Mouse (Mus musculus) myocyte (in vitro differentiated cells): ENCODE measurements at regions not wholly inside any gene's neighbourhood (a gene's known extent, or its start where the extent isn't known, plus 50 kb on each side); places are given as distances from the start of the nearest gene placed in this dataset.
"Not testable (repeated sequence)": the region's sequence is repeated elsewhere in the genome, so short reads cannot be mapped to it uniquely, and the experiment has no call there.

Experiments
- CEBPB ChIP-seq: IDR thresholded peaks from 2 replicates; pipeline ENCODE4 v1.6.1; 2011; ENCODE audit warnings: mild to moderate bottlenecking, moderate library complexity; ENCODE audit not compliant: poor library complexity, insufficient read depth, severe bottlenecking
- E2F4 ChIP-seq: IDR thresholded peaks from one replicate; pipeline ENCODE4 v1.6.1; 2011; ENCODE audit warnings: mild to moderate bottlenecking, control low read depth, moderate library complexity; ENCODE audit not compliant: insufficient read depth
- MAX ChIP-seq: IDR thresholded peaks from one replicate; pipeline ENCODE4 v1.6.1; 2011; ENCODE audit warnings: low read depth, mild to moderate bottlenecking, control low read depth
- MYOD1 ChIP-seq, 3 experiments: IDR thresholded peaks; one replicate each; pipeline ENCODE4 v1.6.1; 2011; ENCODE audit warnings: control low read depth in 2 of 3, low read depth in 2 of 3, mild to moderate bottlenecking in 2 of 3, moderate library complexity in 1 of 3; ENCODE audit not compliant: insufficient read length in 2 of 3, control insufficient read depth in 1 of 3
- POLR2A ChIP-seq: IDR thresholded peaks from one replicate; pipeline ENCODE4 v1.6.1; 2011; ENCODE audit warnings: low read depth, mild to moderate bottlenecking, control low read depth, moderate library complexity; ENCODE audit not compliant: insufficient read length
- POLR2AphosphoS2 ChIP-seq: IDR thresholded peaks from one replicate; pipeline ENCODE4 v1.6.1; 2011; ENCODE audit warnings: low read depth, control low read depth; ENCODE audit not compliant: insufficient read length
- REST ChIP-seq: IDR thresholded peaks from one replicate; pipeline ENCODE4 v1.6.1; 2011; ENCODE audit warnings: mild to moderate bottlenecking, control low read depth, moderate library complexity; ENCODE audit not compliant: insufficient read depth, insufficient read length
- TCF12 ChIP-seq: IDR thresholded peaks from one replicate; pipeline ENCODE4 v1.6.1; 2011; ENCODE audit warnings: mild to moderate bottlenecking, control low read depth; ENCODE audit not compliant: poor library complexity, insufficient read depth, severe bottlenecking
- TCF3 ChIP-seq: IDR thresholded peaks from one replicate; pipeline ENCODE4 v1.6.1; 2011; ENCODE audit warnings: low read depth, control low read depth; ENCODE audit not compliant: insufficient read length
- USF1 ChIP-seq: IDR thresholded peaks from one replicate; pipeline ENCODE4 v1.6.1; 2011; ENCODE audit warnings: low read depth, mild to moderate bottlenecking, control low read depth, moderate library complexity

- not testable (repeated sequence) for TF ChIP-seq POLR2A; USF1; CEBPB; E2F4; MYOD1 (IDR thresholded peaks at IDR 0.05; ENCODE audit: control insufficient read depth in 1 of 3, insufficient read length in 2 of 3, low read depth in 2 of 3); TCF3; TCF12; POLR2AphosphoS2; REST; MAX
Measured at GRCm38 (mm10) chr14:53134783-53135182, 639.2 kb upstream of the Olfr1507 start.
